Mouse (Mus musculus) adrenal gland, adult 18-20 months (tissue): Measurements from ENCODE around the gene AI464131. TPM values are rescaled to one million over a fixed set of nuclear protein-coding genes. Genes with fewer than 3 reads are reported as not detected.

ENCODE experiments used
- DNase-seq, 2 experiments: peaks; one replicate each; pipeline ENCODE4 v3.0.0; 2021 to 2022; ENCODE audit warnings: low spot score in 2 of 2
- long read RNA-seq, 2 experiments: library from polyadenylated mRNA; stranded (forward); transcript quantifications; one replicate each; pipeline ENCODE4 v2.0.0; 2021
- total RNA-seq, 2 experiments: library from RNA; stranded (reverse); gene quantifications; 1 replicate in 1 of 2; 2 replicates in 1 of 2; pipeline ENCODE4 v1.2.3; 2021

AI464131 gene
- total RNA-seq: 10 to 100 TPM; 11.6 to 12.4 TPM
- long read RNA-seq, experiment 1, full-length matches to known transcripts: 17 of 20 reads
- long read RNA-seq, experiment 1, partial matches to known transcripts: 2 of 20 reads
- long read RNA-seq, experiment 1, other reads (novel, unspliced or antisense): 1 of 20 reads
- long read RNA-seq, experiment 2, full-length matches to known transcripts: 6 of 11 reads
- long read RNA-seq, experiment 2, partial matches to known transcripts: 0 of 11 reads
- long read RNA-seq, experiment 2, other reads (novel, unspliced or antisense): 5 of 11 reads

GRCm38 (mm10) chr4:41502986-41503412 is at the start of gene AI464131:
AI464131 (minus strand) TSS chr4:41503076.
- DNase-seq: peak; percentile 95 to 97

GRCm38 (mm10) chr4:41552529-41552928 is 49.7 kb upstream of the AI464131 start:
- peak; percentile 76 for DNase-seq

- DNase-seq: no peak
Measured at GRCm38 (mm10) chr4:41547086-41547485, 44.2 kb upstream of the AI464131 start.

- DNase-seq: peak; percentile 52 to 55
Measured at GRCm38 (mm10) chr4:41545985-41546384, 43.1 kb upstream of the AI464131 start.

- no peak for DNase-seq
Measured at GRCm38 (mm10) chr4:41542136-41542535, 39.3 kb upstream of the AI464131 start.

- DNase-seq: no peak
Measured at GRCm38 (mm10) chr4:41534866-41535265, 32.0 kb upstream of the AI464131 start.

GRCm38 (mm10) chr4:41532420-41532819 is 29.5 kb upstream of the AI464131 start:
- no peak for DNase-seq

GRCm38 (mm10) chr4:41527996-41528395 is 25.1 kb upstream of the AI464131 start:
- DNase-seq: peak in 1 of 2 experiments; percentile 39

- DNase-seq: no peak
Measured at GRCm38 (mm10) chr4:41527076-41527475, 24.2 kb upstream of the AI464131 start.

GRCm38 (mm10) chr4:41526553-41526952 is 23.7 kb upstream of the AI464131 start:
- no peak for DNase-seq

GRCm38 (mm10) chr4:41524829-41525228 is 22.0 kb upstream of the AI464131 start:
- no peak for DNase-seq

- DNase-seq: no peak
Measured at GRCm38 (mm10) chr4:41523839-41524238, 21.0 kb upstream of the AI464131 start.

- no peak for DNase-seq
Measured at GRCm38 (mm10) chr4:41522788-41523187, 19.9 kb upstream of the AI464131 start.

GRCm38 (mm10) chr4:41522136-41522535 is 19.3 kb upstream of the AI464131 start:
- no peak for DNase-seq

GRCm38 (mm10) chr4:41520641-41521040 is 17.8 kb upstream of the AI464131 start:
- no peak for DNase-seq

- DNase-seq: no peak
Measured at GRCm38 (mm10) chr4:41519195-41519594, 16.3 kb upstream of the AI464131 start.

GRCm38 (mm10) chr4:41518349-41518748 is 15.5 kb upstream of the AI464131 start:
- DNase-seq: no peak

- DNase-seq: no peak
Measured at GRCm38 (mm10) chr4:41517233-41517632, 14.4 kb upstream of the AI464131 start, which contains the start of gene 1110017D15Rik. 1110017D15Rik (minus strand) TSS chr4:41517333.

GRCm38 (mm10) chr4:41513714-41514113 is 10.8 kb upstream of the AI464131 start:
- no peak for DNase-seq

GRCm38 (mm10) chr4:41513309-41513708 is 10.4 kb upstream of the AI464131 start:
- no peak for DNase-seq

GRCm38 (mm10) chr4:41507998-41508397 is 5.1 kb upstream of the AI464131 start:
- no peak for DNase-seq

GRCm38 (mm10) chr4:41507326-41507924 is 4.5 kb upstream of the AI464131 start:
- DNase-seq: no peak

GRCm38 (mm10) chr4:41506906-41507305 is 4.0 kb upstream of the AI464131 start:
- DNase-seq: peak; percentile 84 to 87
